Mouse (Mus musculus) limb, embryonic 10.5 days (tissue): ENCODE measurements at regions not wholly inside any gene's neighbourhood (a gene's known extent, or its start where the extent isn't known, plus 50 kb on each side); places are given as distances from the start of the nearest gene placed in this dataset.
A peak's percentile ranks its signal among the peaks of the same experiment; 100 is the strongest.

Experiments used
- DNase-seq: peaks from one replicate; pipeline ENCODE4 v3.0.0-alpha.2; 2017; ENCODE audit warnings: low spot score
- H3K27ac ChIP-seq: fragments of 300-500 bp; sonication (generic); 2 replicates; pipeline ENCODE4 v1.5.1; 2016; ENCODE audit warnings: mild to moderate bottlenecking
- H3K27me3 ChIP-seq: fragments of 300-500 bp; sonication (generic); 2 replicates; pipeline ENCODE4 v1.6.1; 2016; ENCODE audit warnings: low read depth, mild to moderate bottlenecking; ENCODE audit not compliant: poor library complexity, severe bottlenecking
- H3K36me3 ChIP-seq: fragments of 300-500 bp; sonication (generic); 2 replicates; pipeline ENCODE4 v1.6.1; 2016; ENCODE audit warnings: mild to moderate bottlenecking, moderate library complexity
- H3K4me1 ChIP-seq: fragments of 300-500 bp; sonication (generic); 2 replicates; pipeline ENCODE4 v1.6.1; 2016
- H3K4me3 ChIP-seq: fragments of 300-500 bp; sonication (generic); 2 replicates; pipeline ENCODE4 v1.5.1; 2016; ENCODE audit warnings: mild to moderate bottlenecking, moderate library complexity
- H3K9me3 ChIP-seq: fragments of 300-500 bp; sonication (generic); replicated peaks from 2 replicates; pipeline ENCODE4 v1.6.1; 2016; ENCODE audit warnings: mild to moderate bottlenecking
- WGBS: fragments of 180-500 bp; shearing (Covaris S2); methylation state at CpG from one replicate; pipeline ENCODE4 v1.1.7; 2016; 5-methylcytosine and 5-hydroxymethylcytosine counted together

DNA sequence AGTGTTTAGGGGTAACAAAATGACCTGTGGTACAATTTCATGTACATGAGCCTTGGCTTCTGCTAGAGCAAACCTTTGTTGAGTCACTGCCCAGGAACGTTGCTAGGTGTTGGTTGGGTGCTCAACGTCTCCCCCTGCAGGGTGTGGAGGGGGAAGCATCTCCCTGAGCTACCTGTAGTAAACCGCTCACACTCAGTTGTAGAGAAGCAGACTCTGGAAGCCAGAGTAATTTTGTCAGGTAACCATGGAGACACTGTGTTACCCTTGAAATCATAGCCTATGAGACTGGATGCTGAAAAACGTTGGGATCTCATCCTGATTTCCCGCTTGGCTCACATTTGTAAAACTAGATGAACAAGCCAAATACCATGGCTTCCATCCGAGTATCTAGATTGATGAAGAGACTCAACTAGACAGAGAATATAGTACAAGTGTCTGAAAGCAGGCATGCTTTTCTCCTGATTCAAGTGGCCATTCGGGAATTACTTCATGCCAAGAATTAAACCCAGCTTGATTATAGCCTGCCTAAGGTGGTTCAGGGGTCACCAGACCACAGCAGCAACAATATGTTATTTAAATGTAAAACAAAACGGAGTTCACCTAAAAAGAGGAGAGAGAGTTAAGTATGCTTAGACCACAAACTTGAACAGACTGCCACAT lies 63.7 kb upstream of the Ctla4 start:
- Histone ChIP-seq H3K27ac (no peak overlapping the region), H3K9me3 (no peaks in the 10 kb centered on the region), H3K36me3 (no peaks in the 10 kb centered on the region), H3K27me3 (no peaks in the 10 kb centered on the region), H3K4me1 (no peaks in the 10 kb centered on the region), H3K4me3 (no peak overlapping the region)
- DNase-seq = peak; percentile 40
- 63% methylated on average over 8 of the region's 8 CpGs for WGBS

- no peaks in the 10 kb centered on the region for H3K27me3 ChIP-seq
- no peaks in the 10 kb centered on the region for H3K36me3 ChIP-seq
- no peak for DNase-seq
- H3K9me3 ChIP-seq = no peaks in the 10 kb centered on the region
- WGBS = 90% methylated on average over 5 of the region's 5 CpGs
- H3K4me3 ChIP-seq = no peak overlapping the region
- H3K27ac ChIP-seq = no peak overlapping the region
- H3K4me1 ChIP-seq = no peaks in the 10 kb centered on the region
Measured at GRCm38 (mm10) chr1:60824218-60825125, 62.3 kb upstream of the Ctla4 start.

- 84% methylated on average over 9 of the region's 9 CpGs for WGBS
- Histone ChIP-seq H3K36me3 (no peaks in the 10 kb centered on the region), H3K9me3 (no peaks in the 10 kb centered on the region), H3K4me1 (no peaks in the 10 kb centered on the region), H3K27ac (no peak overlapping the region), H3K4me3 (no peak overlapping the region), H3K27me3 (no peaks in the 10 kb centered on the region)
- DNase-seq = no peak
Measured at GRCm38 (mm10) chr1:60825256-60826186, 61.3 kb upstream of the Ctla4 start.

GRCm38 (mm10) chr1:60826981-60827380 lies 59.8 kb upstream of the Ctla4 start:
- Histone ChIP-seq H3K36me3 (no peaks in the 10 kb centered on the region), H3K9me3 (no peaks in the 10 kb centered on the region), H3K4me1 (no peaks in the 10 kb centered on the region), H3K27ac (no peak overlapping the region), H3K27me3 (no peaks in the 10 kb centered on the region), H3K4me3 (no peak overlapping the region)
- no peak for DNase-seq

DNA sequence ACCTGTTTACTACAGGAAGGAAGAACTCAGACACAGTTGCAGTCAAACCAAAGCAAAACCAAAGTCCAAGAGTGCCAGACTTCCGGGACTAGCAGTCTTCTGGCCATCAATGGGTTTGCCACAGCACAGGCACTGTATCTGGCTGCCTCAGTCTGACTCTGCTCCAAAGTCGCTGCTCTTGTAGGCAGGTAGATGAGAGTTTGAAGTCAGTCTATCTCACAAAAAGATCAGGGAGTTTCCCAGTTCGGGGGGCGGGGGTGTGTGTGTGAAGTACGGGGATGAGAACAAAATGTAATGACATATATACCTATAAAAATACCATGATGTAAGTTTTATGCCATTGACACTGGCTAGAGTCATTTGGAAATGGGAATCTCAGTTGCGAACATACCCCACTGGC lies 58.6 kb upstream of the Ctla4 start:
- Histone ChIP-seq H3K4me1 (no peaks in the 10 kb centered on the region), H3K27ac (no peak overlapping the region), H3K4me3 (no peak overlapping the region), H3K36me3 (no peaks in the 10 kb centered on the region), H3K27me3 (no peaks in the 10 kb centered on the region), H3K9me3 (no peaks in the 10 kb centered on the region)
- WGBS = 90% methylated on average over 6 of the region's 6 CpGs
- no peak for DNase-seq

DNA sequence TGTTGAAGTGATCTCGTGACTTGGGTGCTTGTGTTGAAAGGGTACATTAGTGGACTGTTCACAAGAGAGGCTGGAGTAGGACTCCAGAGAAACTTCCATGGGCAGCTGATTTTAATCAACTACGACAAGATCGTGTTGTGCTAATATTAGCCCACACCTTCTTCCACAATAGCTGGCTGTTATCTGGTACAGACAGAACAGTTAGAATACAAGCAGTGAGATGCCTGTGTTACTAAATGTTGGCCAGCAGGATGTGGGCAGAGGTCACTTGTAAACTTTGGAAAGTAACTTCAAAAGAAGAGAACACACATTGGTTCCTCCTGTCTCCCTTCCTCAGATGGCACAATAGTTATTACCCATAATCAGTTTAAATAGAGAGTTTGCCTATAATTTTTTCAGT lies 57.0 kb upstream of the Ctla4 start:
- 78% methylated on average over 3 of the region's 3 CpGs for WGBS
- H3K4me3 ChIP-seq = no peak overlapping the region
- H3K9me3 ChIP-seq = no peaks in the 10 kb centered on the region

DNA sequence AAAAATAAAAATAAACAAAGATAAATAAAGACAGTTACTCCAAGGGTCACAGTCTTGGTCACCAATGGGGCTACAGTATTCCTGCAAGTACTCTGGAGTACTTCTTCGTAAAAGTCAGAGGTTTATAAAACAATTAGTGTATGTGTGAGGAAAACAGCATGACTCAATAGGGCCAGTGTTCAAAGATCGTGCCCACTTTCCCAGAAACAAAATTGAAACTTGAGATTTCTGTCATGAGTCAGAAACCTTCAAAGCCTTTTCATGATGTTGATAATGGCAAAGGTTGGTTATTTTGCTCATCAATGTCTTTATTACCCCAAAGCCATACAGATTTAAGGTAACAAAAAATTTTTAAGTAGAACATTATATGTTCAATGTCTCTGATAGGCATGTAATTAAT lies 53.1 kb upstream of the Ctla4 start:
- H3K27ac ChIP-seq = no peak overlapping the region
- WGBS = 78% methylated on average over 2 of the region's 2 CpGs
- H3K27me3 ChIP-seq = no peaks in the 10 kb centered on the region
- no peaks in the 10 kb centered on the region for H3K36me3 ChIP-seq
- no peak for DNase-seq
- no peaks in the 10 kb centered on the region for H3K9me3 ChIP-seq
- H3K4me1 ChIP-seq = 0 out of 2 replicates have a peak, but pooled peaks cover 4% of the 10 kb centered on the region
- H3K4me3 ChIP-seq = no peak overlapping the region

More for the DNA sequence above, 57.0 kb upstream of the Ctla4 start:
- Histone ChIP-seq H3K4me1 (0 out of 2 replicates have a peak, but pooled peaks cover 3% of the 10 kb centered on the region), H3K27ac (no peak overlapping the region), H3K36me3 (no peaks in the 10 kb centered on the region), H3K27me3 (no peaks in the 10 kb centered on the region)
- DNase-seq = no peak
